Mouse (Mus musculus): ENCODE results near the gene Slc22a22. TPM values are rescaled to one million over a fixed set of nuclear protein-coding genes. Genes with fewer than 3 reads are reported as not detected.
A peak's percentile ranks its signal among the peaks of the same experiment; 100 is the strongest.

The Slc22a22 gene
- polyA plus RNA-seq, 1 experiment from 2014 or later = not detected

DNA sequence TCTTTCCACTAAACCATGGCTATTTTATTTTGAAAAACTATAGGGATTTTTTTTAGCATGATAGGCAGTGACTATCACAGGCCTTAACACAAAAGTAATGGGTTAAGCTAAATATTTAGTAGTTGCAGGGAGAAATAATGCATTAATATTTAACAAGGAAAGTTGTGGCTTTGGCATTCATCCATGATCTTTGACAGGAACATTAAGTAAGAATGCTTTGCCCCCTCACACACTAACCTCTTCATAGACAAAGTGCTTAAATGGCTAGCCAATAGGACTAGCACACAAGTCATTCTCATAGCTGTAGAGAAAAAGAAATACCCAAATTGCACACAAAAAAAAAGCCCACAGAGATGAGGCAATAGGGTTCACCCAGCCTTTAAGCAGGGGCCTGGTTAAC is 11.4 kb downstream of the Slc22a22 start:
- no peaks in the 10 kb centered on the region for H3K27me3 ChIP-seq

GRCm38 (mm10) chr15:57465061-57465460 is 12.4 kb downstream of the Slc22a22 start:
- no peaks in the 10 kb centered on the region for H3K9me3 ChIP-seq

More for the DNA sequence above, 11.4 kb downstream of the Slc22a22 start:
- no peak for ATAC-seq (ENCODE audit: low FRiP score, low read depth)
- Histone ChIP-seq H3K4me1 (peaks cover 7% of the 10 kb centered on the region; the same call in 1 of the 2 replicates), H3K27ac (no peak overlapping the region), H3K4me3 (no peak overlapping the region), H3K9ac (no peak overlapping the region), H3K4me2 (replicated peaks) (no peak overlapping the region), H3K9me3 (no peaks in the 10 kb centered on the region), H3K36me3 (no peaks in the 10 kb centered on the region)

DNA sequence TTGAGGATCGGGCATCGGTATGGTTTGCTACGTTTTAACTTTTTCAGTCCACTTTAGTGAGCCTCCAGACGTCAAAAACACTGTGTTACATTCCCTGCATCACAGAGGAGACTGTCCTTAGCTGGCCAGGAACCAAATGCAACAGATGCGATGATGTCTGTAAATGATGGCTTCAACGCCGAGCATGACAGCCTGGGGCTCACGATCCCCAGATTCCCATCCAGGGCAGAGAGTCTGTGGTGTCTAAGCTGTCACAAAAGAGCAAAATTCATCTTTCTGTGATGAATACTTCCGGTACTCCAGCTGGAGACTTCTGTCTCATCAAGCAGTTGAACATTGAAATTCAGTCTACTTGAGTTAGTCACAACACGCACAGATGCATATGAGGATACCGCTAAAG is 13.4 kb downstream of the Slc22a22 start:
- Histone ChIP-seq H3K4me1 (0 out of 2 replicates have a peak, but pooled peaks cover 6% of the 10 kb centered on the region), H3K9me3 (no peaks in the 10 kb centered on the region), H3K27ac (no peak overlapping the region), H3K4me3 (no peak overlapping the region), H3K27me3 (no peaks in the 10 kb centered on the region), H3K9ac (no peak overlapping the region), H3K4me2 (replicated peaks) (no peak overlapping the region), H3K36me3 (no peaks in the 10 kb centered on the region)
- 79% methylated on average over 11 of the region's 11 CpGs for WGBS
- no peak for ATAC-seq (ENCODE audit: low FRiP score, low read depth)

More at GRCm38 (mm10) chr15:57465061-57465460, 12.4 kb downstream of the Slc22a22 start:
- Histone ChIP-seq H3K4me3 (no peak overlapping the region), H3K9ac (no peak overlapping the region), H3K27me3 (no peaks in the 10 kb centered on the region), H3K4me1 (0 out of 2 replicates have a peak, but pooled peaks cover 6% of the 10 kb centered on the region), H3K27ac (no peak overlapping the region), H3K4me2 (replicated peaks) (no peak overlapping the region), H3K36me3 (no peaks in the 10 kb centered on the region)
- WGBS = 79% methylated on average over 6 of the region's 6 CpGs
- ATAC-seq (ENCODE audit: low FRiP score, low read depth) = no peak

DNA sequence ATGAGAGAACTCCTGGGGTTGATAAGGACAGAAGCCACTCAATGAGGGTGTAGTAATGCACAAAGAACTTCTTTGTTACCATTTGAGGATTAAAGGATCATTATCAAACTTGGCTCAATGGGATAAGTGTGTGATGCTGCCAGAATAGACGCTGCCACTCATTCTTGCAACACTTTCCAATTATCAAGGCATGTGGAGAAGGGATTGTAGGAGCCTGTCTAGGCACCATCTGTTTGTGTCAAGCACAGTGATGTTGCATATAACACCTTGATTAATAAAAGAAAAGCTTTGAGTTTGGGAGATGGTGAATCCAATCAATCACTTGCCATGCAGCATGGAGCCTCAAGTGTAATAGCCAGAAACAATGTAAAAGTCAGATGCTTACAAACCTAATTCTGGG is 16.1 kb downstream of the Slc22a22 start:
- Histone ChIP-seq H3K4me1 (no peaks in the 10 kb centered on the region), H3K27me3 (no peaks in the 10 kb centered on the region), H3K27ac (no peak overlapping the region), H3K9me3 (no peaks in the 10 kb centered on the region), H3K4me2 (replicated peaks) (no peak overlapping the region), H3K36me3 (no peaks in the 10 kb centered on the region), H3K4me3 (no peak overlapping the region), H3K9ac (no peak overlapping the region)
- WGBS = 74% methylated on average over 1 of the region's 1 CpGs
- no peak for ATAC-seq (ENCODE audit: low FRiP score, low read depth)

DNA sequence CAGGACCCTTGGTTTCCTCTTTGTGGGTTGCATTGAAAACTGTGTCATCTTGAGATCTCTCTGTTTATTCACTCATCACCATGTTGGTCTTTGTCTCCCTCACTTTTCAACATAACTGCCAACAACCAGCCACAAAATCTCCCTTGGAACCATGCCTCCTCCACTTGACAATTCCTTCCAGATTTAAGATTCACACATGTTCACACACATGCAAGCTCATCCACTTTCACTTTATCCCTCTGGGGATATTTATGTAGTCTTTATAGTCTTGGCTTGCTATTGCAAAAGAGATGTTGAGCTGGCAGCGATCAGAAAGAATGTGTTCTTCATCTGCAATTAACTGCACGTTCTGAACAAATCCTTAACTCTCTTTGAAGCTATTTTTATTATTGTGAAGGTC is 20.1 kb downstream of the Slc22a22 start:
- H3K27ac ChIP-seq = no peak overlapping the region
- no peaks in the 10 kb centered on the region for H3K4me1 ChIP-seq
- no peaks in the 10 kb centered on the region for H3K27me3 ChIP-seq
- WGBS = 42% methylated on average over 2 of the region's 2 CpGs
- H3K4me3 ChIP-seq = no peak overlapping the region
- no peaks in the 10 kb centered on the region for H3K36me3 ChIP-seq
- no peaks in the 10 kb centered on the region for H3K9me3 ChIP-seq
- no peak for ATAC-seq (ENCODE audit: low FRiP score, low read depth)
- H3K9ac ChIP-seq = no peak overlapping the region
- H3K4me2 ChIP-seq (replicated peaks) = no peak overlapping the region

- no peaks in the 10 kb centered on the region for H3K4me1 ChIP-seq
- ATAC-seq (ENCODE audit: low FRiP score, low read depth) = no peak
Observed at GRCm38 (mm10) chr15:57434710-57435404, 42.6 kb downstream of the Slc22a22 start.

DNA sequence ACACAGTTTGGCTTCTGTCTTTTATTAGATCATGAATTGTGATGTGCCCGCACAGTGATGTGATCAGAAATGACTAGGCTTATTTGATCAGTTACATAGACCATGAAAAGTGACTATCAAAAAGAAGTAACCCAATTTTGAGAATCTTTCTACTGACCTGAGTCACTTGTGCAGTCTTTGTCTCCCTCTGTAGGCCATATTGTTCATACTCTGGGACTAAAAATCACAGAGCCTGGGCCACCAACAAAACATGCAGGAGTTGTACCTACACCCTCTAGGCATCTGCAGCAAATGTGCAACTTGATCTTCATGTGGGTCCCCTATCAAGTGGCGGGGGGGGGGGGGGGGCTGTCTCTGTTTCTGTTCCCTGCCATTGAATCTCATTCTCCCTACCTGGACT is 68.9 kb downstream of the Slc22a22 start:
- WGBS = 41% methylated on average over 2 of the region's 2 CpGs
- Histone ChIP-seq H3K27me3 (no peaks in the 10 kb centered on the region; the same call in 1 of the 2 replicates), H3K4me1 (peaks cover 4% of the 10 kb centered on the region; the same call in 1 of the 2 replicates), H3K4me2 (replicated peaks) (no peak overlapping the region), H3K27ac (no peak overlapping the region), H3K4me3 (no peak overlapping the region), H3K9ac (no peak overlapping the region), H3K36me3 (no peaks in the 10 kb centered on the region), H3K9me3 (no peaks in the 10 kb centered on the region)
- peak; percentile 48; the same call in 1 of the 2 replicates for ATAC-seq (ENCODE audit: low FRiP score, low read depth)

More at GRCm38 (mm10) chr15:57434710-57435404, 42.6 kb downstream of the Slc22a22 start:
- no peaks in the 10 kb centered on the region for H3K27me3 ChIP-seq
- no peak overlapping the region for H3K27ac ChIP-seq
- H3K4me3 ChIP-seq = no peak overlapping the region
- H3K9me3 ChIP-seq = no peaks in the 10 kb centered on the region
- no peaks in the 10 kb centered on the region for H3K36me3 ChIP-seq
- H3K9ac ChIP-seq = no peak overlapping the region
- no peak overlapping the region for H3K4me2 ChIP-seq (replicated peaks)
- 57% methylated on average over 2 of the region's 2 CpGs for WGBS

DNA sequence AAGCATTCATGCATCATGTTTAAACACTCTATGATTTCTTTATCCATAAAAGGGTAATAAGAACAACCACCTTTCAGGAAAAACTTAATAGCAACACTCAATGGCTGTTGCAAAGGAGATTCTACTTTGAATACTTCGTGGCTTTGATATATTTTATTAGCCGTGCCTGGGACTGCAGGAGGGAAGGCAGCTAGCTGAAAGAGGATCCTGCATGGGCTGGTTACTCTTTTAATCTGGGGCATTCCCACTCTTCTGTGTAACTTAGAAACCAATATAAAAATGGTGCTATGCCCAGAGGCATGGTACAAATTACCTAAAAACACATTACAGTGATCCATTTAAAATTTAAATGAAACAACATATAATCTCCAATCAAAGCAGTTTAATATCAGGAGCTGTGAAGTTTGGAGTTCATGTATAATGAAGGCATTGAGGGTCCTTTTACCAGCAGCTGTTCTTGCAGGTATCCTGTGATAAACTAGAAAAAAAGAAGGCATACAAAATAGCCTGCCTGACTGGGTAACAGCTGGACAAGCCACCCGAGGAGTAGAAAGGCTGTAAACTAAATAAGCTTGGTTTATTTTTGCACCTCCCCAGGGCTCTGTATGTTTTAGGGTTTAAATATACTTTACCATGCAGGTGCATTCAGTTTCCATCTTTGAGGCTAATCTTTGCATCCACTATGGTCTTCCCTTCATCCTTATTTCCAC is 78.8 kb downstream of the Slc22a22 start:
- 17% methylated on average over 3 of the region's 3 CpGs for WGBS
- H3K36me3 ChIP-seq = no peaks in the 10 kb centered on the region
- H3K4me1 ChIP-seq = peaks cover 13% of the 10 kb centered on the region
- ATAC-seq (ENCODE audit: low FRiP score, low read depth) = peak; percentile 82
- no peak overlapping the region for H3K27ac ChIP-seq
- H3K9ac ChIP-seq = no peak overlapping the region
- H3K4me2 ChIP-seq (replicated peaks) = no peak overlapping the region
- no peaks in the 10 kb centered on the region for H3K9me3 ChIP-seq
- no peaks in the 10 kb centered on the region for H3K27me3 ChIP-seq
- H3K4me3 ChIP-seq = no peak overlapping the region

GRCm38 (mm10) chr15:57394053-57394452 is 83.4 kb downstream of the Slc22a22 start:
- peaks cover 11% of the 10 kb centered on the region for H3K4me1 ChIP-seq
- no peak overlapping the region for H3K27ac ChIP-seq
- H3K9ac ChIP-seq = no peak overlapping the region
- no peak for ATAC-seq (ENCODE audit: low FRiP score, low read depth)
- no peak overlapping the region for H3K4me2 ChIP-seq (replicated peaks)
- no peaks in the 10 kb centered on the region for H3K9me3 ChIP-seq
- H3K36me3 ChIP-seq = no peaks in the 10 kb centered on the region
- WGBS = 87% methylated on average over 4 of the region's 4 CpGs
- no peaks in the 10 kb centered on the region for H3K27me3 ChIP-seq
- no peak overlapping the region for H3K4me3 ChIP-seq

DNA sequence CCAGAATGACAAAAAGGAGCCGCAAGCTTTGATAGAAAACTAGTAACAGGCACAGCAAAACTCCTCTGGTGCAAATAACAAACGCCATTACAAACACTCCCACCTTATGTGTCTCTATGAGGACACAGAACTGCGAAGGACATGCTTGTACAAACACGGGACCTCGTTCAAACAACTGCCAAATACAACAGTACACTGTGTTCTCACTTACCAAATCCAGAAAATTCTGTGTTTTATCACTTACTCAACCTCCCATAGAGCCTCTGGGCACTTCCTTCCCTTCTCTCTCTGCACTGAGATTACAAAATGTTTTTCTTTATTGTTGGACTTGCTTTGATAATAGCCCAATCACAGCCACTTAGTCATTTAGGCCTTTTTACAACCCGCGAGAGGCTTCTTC is 97.0 kb downstream of the Slc22a22 start:
- ATAC-seq (ENCODE audit: low FRiP score, low read depth) = no peak
- H3K36me3 ChIP-seq = no peaks in the 10 kb centered on the region
- no peaks in the 10 kb centered on the region for H3K9me3 ChIP-seq
- WGBS = 86% methylated on average over 7 of the region's 7 CpGs
- no peaks in the 10 kb centered on the region for H3K27me3 ChIP-seq
- H3K27ac ChIP-seq = no peak overlapping the region
- H3K9ac ChIP-seq = no peak overlapping the region
- H3K4me1 ChIP-seq = no peaks in the 10 kb centered on the region
- H3K4me3 ChIP-seq = no peak overlapping the region
- H3K4me2 ChIP-seq (replicated peaks) = no peak overlapping the region

DNA sequence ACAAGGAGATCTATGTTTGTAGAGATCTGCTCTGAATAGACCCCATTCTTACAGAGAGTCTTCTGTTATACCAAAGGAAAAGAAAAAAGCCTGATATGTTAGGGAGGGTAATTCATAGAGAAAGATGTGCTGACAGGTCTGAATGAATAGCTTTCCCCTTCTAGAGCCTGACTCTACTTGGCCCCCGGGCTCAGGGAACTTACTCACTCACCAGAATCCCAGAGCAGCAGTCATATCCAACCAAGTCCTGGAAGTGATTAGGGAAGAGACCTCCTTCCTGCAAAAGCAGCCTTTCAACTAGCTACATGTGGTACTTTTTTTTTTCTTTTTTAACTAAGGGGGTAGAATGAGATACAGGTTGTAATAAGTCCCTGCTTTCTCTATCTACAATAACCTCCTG is 111.0 kb downstream of the Slc22a22 start:
- Histone ChIP-seq H3K4me3 (no peak overlapping the region), H3K9me3 (no peaks in the 10 kb centered on the region), H3K4me1 (no peaks in the 10 kb centered on the region), H3K36me3 (no peaks in the 10 kb centered on the region), H3K27me3 (no peaks in the 10 kb centered on the region), H3K4me2 (replicated peaks) (no peak overlapping the region), H3K27ac (no peak overlapping the region), H3K9ac (no peak overlapping the region)
- WGBS = 9% methylated on average over 1 of the region's 1 CpGs
- ATAC-seq (ENCODE audit: low FRiP score, low read depth) = no peak

- Histone ChIP-seq H3K27me3 (no peaks in the 10 kb centered on the region), H3K4me2 (replicated peaks) (no peak overlapping the region), H3K36me3 (no peaks in the 10 kb centered on the region), H3K9ac (no peak overlapping the region), H3K27ac (no peak overlapping the region), H3K9me3 (no peaks in the 10 kb centered on the region), H3K4me1 (no peaks in the 10 kb centered on the region), H3K4me3 (no peak overlapping the region)
- 66% methylated on average over 4 of the region's 4 CpGs for WGBS
- no peak for ATAC-seq (ENCODE audit: low FRiP score, low read depth)
Observed at GRCm38 (mm10) chr15:57355278-57355677, 122.1 kb downstream of the Slc22a22 start.
